Mouse (Mus musculus) gastrocnemius, adult 18-20 months (tissue): ENCODE measurements around the gene Camk1g. TPM values are rescaled to one million over a fixed set of nuclear protein-coding genes. Genes with fewer than 3 reads are reported as not detected.

ENCODE experiments used
- DNase-seq: peaks from one replicate; pipeline ENCODE4 v3.0.0; 2021; ENCODE audit warnings: low spot score
- long read RNA-seq, 2 experiments: library from polyadenylated mRNA; stranded (forward); transcript quantifications; one replicate each; pipeline ENCODE4 v2.0.0; 2021
- total RNA-seq, 2 experiments: library from RNA; stranded (reverse); gene quantifications; 2 replicates each; pipeline ENCODE4 v1.2.3; 2021

Gene Camk1g
- under 1 TPM in 1 of 2 experiments, not detected in 1; 0.40 TPM for total RNA-seq
- long read RNA-seq, experiment 1 = 0 reads
- long read RNA-seq, experiment 2 = 0 reads

GRCm38 (mm10) chr1:193370096-193370495, at the start of gene Camk1g:
Camk1g (minus strand) TSS chr1:193370298.
- DNase-seq = no peak

GRCm38 (mm10) chr1:193419168-193419567, 49.1 kb upstream of the Camk1g start:
- DNase-seq = no peak

GRCm38 (mm10) chr1:193418656-193419055, 48.6 kb upstream of the Camk1g start:
- DNase-seq = no peak

- no peak for DNase-seq
Observed at GRCm38 (mm10) chr1:193414067-193414466, 44.0 kb upstream of the Camk1g start.

- no peak for DNase-seq
Observed at GRCm38 (mm10) chr1:193413368-193414000, 43.4 kb upstream of the Camk1g start.

- no peak for DNase-seq
Observed at GRCm38 (mm10) chr1:193407487-193407886, 37.4 kb upstream of the Camk1g start.

GRCm38 (mm10) chr1:193406059-193406642, 36.1 kb upstream of the Camk1g start:
- DNase-seq = no peak

- no peak for DNase-seq
Observed at GRCm38 (mm10) chr1:193401695-193402094, 31.6 kb upstream of the Camk1g start.

- no peak for DNase-seq
Observed at GRCm38 (mm10) chr1:193400348-193400747, 30.2 kb upstream of the Camk1g start.

- DNase-seq = no peak
Observed at GRCm38 (mm10) chr1:193398728-193399437, 28.8 kb upstream of the Camk1g start.

- no peak for DNase-seq
Observed at GRCm38 (mm10) chr1:193397109-193397508, 27.0 kb upstream of the Camk1g start.

GRCm38 (mm10) chr1:193392266-193392665, 22.2 kb upstream of the Camk1g start:
- DNase-seq = no peak

GRCm38 (mm10) chr1:193390004-193390403, 19.9 kb upstream of the Camk1g start:
- DNase-seq = no peak

- DNase-seq = no peak
Observed at GRCm38 (mm10) chr1:193389505-193389904, 19.4 kb upstream of the Camk1g start.

GRCm38 (mm10) chr1:193387241-193387640, 17.1 kb upstream of the Camk1g start:
- no peak for DNase-seq

- DNase-seq = peak; percentile 85
Observed at GRCm38 (mm10) chr1:193386136-193386535, 16.0 kb upstream of the Camk1g start.

- peak; percentile 24 for DNase-seq
Observed at GRCm38 (mm10) chr1:193382841-193383462, 12.9 kb upstream of the Camk1g start.

- DNase-seq = no peak
Observed at GRCm38 (mm10) chr1:193382435-193382834, 12.3 kb upstream of the Camk1g start.

- no peak for DNase-seq
Observed at GRCm38 (mm10) chr1:193381597-193382404, 11.7 kb upstream of the Camk1g start.

GRCm38 (mm10) chr1:193380877-193381276, 10.8 kb upstream of the Camk1g start:
- no peak for DNase-seq

- no peak for DNase-seq
Observed at GRCm38 (mm10) chr1:193379634-193380033, 9.5 kb upstream of the Camk1g start.
